Mouse (Mus musculus): ENCODE results near the gene Gm5901. TPM values are rescaled to one million over a fixed set of nuclear protein-coding genes. Genes with fewer than 3 reads are reported as not detected.
"Not testable (repeated sequence)": the region's sequence is repeated elsewhere in the genome, so short reads cannot be mapped to it uniquely, and the experiment has no call there.

The Gm5901 gene
- polyA plus RNA-seq, 1 experiment from 2014 or later, result not detected

- H3K9me3 ChIP-seq (replicated peaks; ENCODE audit: control insufficient read depth, low read length), result no peaks in the 10 kb centered on the region
- no peak overlapping the region for H3K4me3 ChIP-seq (ENCODE audit: low read depth, low read length)
- ATAC-seq, result no peak
- H3K27ac ChIP-seq (ENCODE audit: low read depth, low read length), result no peak overlapping the region
- no peak overlapping the region for H3K9ac ChIP-seq (ENCODE audit: low read length)
- peaks cover 6% of the 10 kb centered on the region; the same call in 1 of the 2 replicates for H3K4me1 ChIP-seq (ENCODE audit: control insufficient read depth, insufficient read depth, low read length)
- no peaks in the 10 kb centered on the region for H3K27me3 ChIP-seq (replicated peaks; ENCODE audit: control insufficient read depth, insufficient read depth, low read length)
- no peaks in the 10 kb centered on the region for H3K36me3 ChIP-seq (ENCODE audit: control insufficient read depth, insufficient read depth, low read length)
- H3K4me2 ChIP-seq (ENCODE audit: low read length), result no peak overlapping the region
- no peak for DNase-seq (ENCODE audit: low spot score)
Measured at GRCm38 (mm10) chr7:105395131-105395820, 20.4 kb downstream of the Gm5901 start.

GRCm38 (mm10) chr7:105396126-105396525 lies 21.3 kb downstream of the Gm5901 start:
- H3K9ac ChIP-seq (ENCODE audit: low read length), result no peak overlapping the region
- H3K4me2 ChIP-seq (ENCODE audit: low read length), result no peak overlapping the region
- H3K27ac ChIP-seq (ENCODE audit: low read depth, low read length), result no peak overlapping the region
- H3K27me3 ChIP-seq (replicated peaks; ENCODE audit: control insufficient read depth, insufficient read depth, low read length), result no peaks in the 10 kb centered on the region
- ATAC-seq, result no peak
- no peaks in the 10 kb centered on the region for H3K9me3 ChIP-seq (replicated peaks; ENCODE audit: control insufficient read depth, low read length)
- no peaks in the 10 kb centered on the region for H3K36me3 ChIP-seq (ENCODE audit: control insufficient read depth, insufficient read depth, low read length)
- DNase-seq (ENCODE audit: low spot score), result no peak
- peaks cover 6% of the 10 kb centered on the region; the same call in 1 of the 2 replicates for H3K4me1 ChIP-seq (ENCODE audit: control insufficient read depth, insufficient read depth, low read length)
- no peak overlapping the region for H3K4me3 ChIP-seq (ENCODE audit: low read depth, low read length)

GRCm38 (mm10) chr7:105399058-105399934 lies 24.5 kb downstream of the Gm5901 start:
- ATAC-seq (no peak; the same call in 1 of the 2 replicates), DNase-seq (ENCODE audit: low spot score) (peak; percentile 12)
- Histone ChIP-seq H3K9me3 (replicated peaks; ENCODE audit: control insufficient read depth, low read length) (no peaks in the 10 kb centered on the region), H3K4me2 (ENCODE audit: low read length) (peak overlapping the region; percentile 74), H3K36me3 (ENCODE audit: control insufficient read depth, insufficient read depth, low read length) (no peaks in the 10 kb centered on the region), H3K27ac (ENCODE audit: low read depth, low read length) (0 out of 2 replicates have a peak overlapping the region, but pooled peaks have one; percentile 58), H3K4me1 (ENCODE audit: control insufficient read depth, insufficient read depth, low read length) (peaks cover 6% of the 10 kb centered on the region; the same call in 1 of the 2 replicates), H3K4me3 (ENCODE audit: low read depth, low read length) (peak overlapping the region; percentile 81), H3K9ac (ENCODE audit: low read length) (peak overlapping the region; percentile 84), H3K27me3 (replicated peaks; ENCODE audit: control insufficient read depth, insufficient read depth, low read length) (no peaks in the 10 kb centered on the region)
- 2% methylated on average over 25 of the region's 25 CpGs for WGBS

GRCm38 (mm10) chr7:105399935-105400624 lies 25.2 kb downstream of the Gm5901 start, which contains the start of gene Fam160a2:
Gene Fam160a2, minus strand, starts transcription at chr7:105400054.
- H3K4me1 ChIP-seq (ENCODE audit: control insufficient read depth, insufficient read depth, low read length), result peaks cover 6% of the 10 kb centered on the region; the same call in 1 of the 2 replicates
- peak within 1 kb of the TSS; percentile 81 for H3K4me3 ChIP-seq (ENCODE audit: low read depth, low read length)
- peak within 1 kb of the TSS; percentile 58 for H3K27ac ChIP-seq (ENCODE audit: low read depth, low read length)
- H3K9me3 ChIP-seq (replicated peaks; ENCODE audit: control insufficient read depth, low read length), result no peaks in the 10 kb centered on the region
- ATAC-seq, result peak; percentile 98
- H3K27me3 ChIP-seq (replicated peaks; ENCODE audit: control insufficient read depth, insufficient read depth, low read length), result no peaks in the 10 kb centered on the region
- H3K9ac ChIP-seq (ENCODE audit: low read length), result peak within 1 kb of the TSS; percentile 84
- no peaks in the 10 kb centered on the region for H3K36me3 ChIP-seq (ENCODE audit: control insufficient read depth, insufficient read depth, low read length)
- peak; percentile 99 for DNase-seq (ENCODE audit: low spot score)
- under 1% methylated on average over 55 of the region's 55 CpGs for WGBS
- H3K4me2 ChIP-seq (ENCODE audit: low read length), result peak within 1 kb of the TSS; percentile 74

- no peak within 1 kb of the TSS for H3K4me3 ChIP-seq (ENCODE audit: low read depth, low read length)
- H3K36me3 ChIP-seq (ENCODE audit: control insufficient read depth, insufficient read depth, low read length), result no peaks in the 10 kb centered on the region
- no peak within 1 kb of the TSS for H3K4me2 ChIP-seq (ENCODE audit: low read length)
- no peak for ATAC-seq
- no peak within 1 kb of the TSS for H3K9ac ChIP-seq (ENCODE audit: low read length)
- whole genome bisulfite sequencing, result 83% methylated on average over 5 of the region's 5 CpGs
- DNase-seq (ENCODE audit: low spot score), result no peak
- no peaks in the 10 kb centered on the region for H3K27me3 ChIP-seq (replicated peaks; ENCODE audit: control insufficient read depth, insufficient read depth, low read length)
- peaks cover under 1% of the 10 kb centered on the region; the same call in 1 of the 2 replicates for H3K4me1 ChIP-seq (ENCODE audit: control insufficient read depth, insufficient read depth, low read length)
- H3K9me3 ChIP-seq (replicated peaks; ENCODE audit: control insufficient read depth, low read length), result no peaks in the 10 kb centered on the region
- no peak within 1 kb of the TSS for H3K27ac ChIP-seq (ENCODE audit: low read depth, low read length)
Measured at GRCm38 (mm10) chr7:105404268-105404667, 29.4 kb downstream of the Gm5901 start, which contains the start of gene Cnga4. Gene Cnga4, plus strand, starts transcription at chr7:105404568.

- no peaks in the 10 kb centered on the region for H3K27me3 ChIP-seq (replicated peaks; ENCODE audit: control insufficient read depth, insufficient read depth, low read length)
- no peak overlapping the region for H3K9ac ChIP-seq (ENCODE audit: low read length)
- H3K4me1 ChIP-seq (ENCODE audit: control insufficient read depth, insufficient read depth, low read length), result no peaks in the 10 kb centered on the region
- no peaks in the 10 kb centered on the region for H3K9me3 ChIP-seq (replicated peaks; ENCODE audit: control insufficient read depth, low read length)
- DNase-seq (ENCODE audit: low spot score), result no peak
- H3K27ac ChIP-seq (ENCODE audit: low read depth, low read length), result no peak overlapping the region
- WGBS, result 79% methylated on average over 1 of the region's 1 CpGs
- no peak overlapping the region for H3K4me2 ChIP-seq (ENCODE audit: low read length)
- no peak overlapping the region for H3K4me3 ChIP-seq (ENCODE audit: low read depth, low read length)
- H3K36me3 ChIP-seq (ENCODE audit: control insufficient read depth, insufficient read depth, low read length), result no peaks in the 10 kb centered on the region
- ATAC-seq, result no peak
Measured at GRCm38 (mm10) chr7:105406322-105406721, 31.5 kb downstream of the Gm5901 start.

GRCm38 (mm10) chr7:105411874-105412632 lies 37.2 kb downstream of the Gm5901 start:
- WGBS, result 63% methylated on average over 8 of the region's 8 CpGs
- not testable (repeated sequence) for H3K9ac ChIP-seq (ENCODE audit: low read length); H3K4me2 ChIP-seq (ENCODE audit: low read length); H3K9me3 ChIP-seq (replicated peaks; ENCODE audit: control insufficient read depth, low read length); H3K36me3 ChIP-seq (ENCODE audit: control insufficient read depth, insufficient read depth, low read length); H3K4me1 ChIP-seq (ENCODE audit: control insufficient read depth, insufficient read depth, low read length); H3K27me3 ChIP-seq (replicated peaks; ENCODE audit: control insufficient read depth, insufficient read depth, low read length); H3K4me3 ChIP-seq (ENCODE audit: low read depth, low read length); H3K27ac ChIP-seq (ENCODE audit: low read depth, low read length)
- peak; percentile 77 for ATAC-seq
- peak; percentile 73 for DNase-seq (ENCODE audit: low spot score)

GRCm38 (mm10) chr7:105414385-105414784 lies 39.5 kb downstream of the Gm5901 start:
- Histone ChIP-seq H3K4me1 (ENCODE audit: control insufficient read depth, insufficient read depth, low read length) (no peaks in the 10 kb centered on the region), H3K4me3 (ENCODE audit: low read depth, low read length) (no peak overlapping the region), H3K4me2 (ENCODE audit: low read length) (no peak overlapping the region), H3K9ac (ENCODE audit: low read length) (no peak overlapping the region), H3K36me3 (ENCODE audit: control insufficient read depth, insufficient read depth, low read length) (no peaks in the 10 kb centered on the region), H3K9me3 (replicated peaks; ENCODE audit: control insufficient read depth, low read length) (no peaks in the 10 kb centered on the region), H3K27ac (ENCODE audit: low read depth, low read length) (no peak overlapping the region), H3K27me3 (replicated peaks; ENCODE audit: control insufficient read depth, insufficient read depth, low read length) (no peaks in the 10 kb centered on the region)
- 56% methylated on average over 6 of the region's 6 CpGs for WGBS
- ATAC-seq (no peak), DNase-seq (ENCODE audit: low spot score) (no peak)

All from forebrain, embryonic 14.5 days (tissue).